Mouse (Mus musculus): Measurements from ENCODE around the gene Gm42906. TPM values are rescaled to one million over a fixed set of nuclear protein-coding genes. Genes with fewer than 3 reads are reported as not detected.

The Gm42906 gene
- total and polyA plus RNA-seq, 2 experiments from 2014 or later: not detected

GRCm38 (mm10) chr5:151367317-151367716, 60.6 kb downstream of the Gm42906 start:
- 92% methylated on average over 1 of the region's 1 CpGs for WGBS
- H3K27me3 ChIP-seq (ENCODE audit: insufficient read depth, low read length): no peaks in the 10 kb centered on the region
- H3K36me3 ChIP-seq (ENCODE audit: insufficient read depth, low read length): no peaks in the 10 kb centered on the region
- H3K4me2 ChIP-seq (ENCODE audit: low read depth, low read length): peak overlapping the region; percentile 72
- no peak for TF ChIP-seq CTCF (IDR thresholded peaks at IDR 0.05; ENCODE audit: low read depth)
- H3K4me1 ChIP-seq (ENCODE audit: insufficient read depth, low read length): no peaks in the 10 kb centered on the region; the same call in 1 of the 2 replicates
- H3K4me3 ChIP-seq (ENCODE audit: low read length): peak overlapping the region; percentile 52
- no peak for ATAC-seq
- DNase-seq (ENCODE audit: low spot score): no peak
- peak overlapping the region; percentile 98 for H3K27ac ChIP-seq
- H3K9me3 ChIP-seq (ENCODE audit: low read length): no peaks in the 10 kb centered on the region
- peak overlapping the region; percentile 73 for H3K9ac ChIP-seq (replicated peaks; ENCODE audit: low read length)

- Histone ChIP-seq H3K9ac (replicated peaks; ENCODE audit: low read length) (no peak overlapping the region), H3K27me3 (ENCODE audit: insufficient read depth, low read length) (no peaks in the 10 kb centered on the region), H3K4me2 (ENCODE audit: low read depth, low read length) (no peak overlapping the region), H3K4me1 (ENCODE audit: insufficient read depth, low read length) (no peaks in the 10 kb centered on the region; the same call in 1 of the 2 replicates), H3K36me3 (ENCODE audit: insufficient read depth, low read length) (no peaks in the 10 kb centered on the region), H3K27ac (no peak overlapping the region), H3K9me3 (ENCODE audit: low read length) (no peaks in the 10 kb centered on the region), H3K4me3 (ENCODE audit: low read length) (no peak overlapping the region)
- no peak for DNase-seq (ENCODE audit: low spot score)
- 82% methylated on average over 3 of the region's 3 CpGs for WGBS
- no peak for TF ChIP-seq CTCF (IDR thresholded peaks at IDR 0.05; ENCODE audit: low read depth)
- no peak for ATAC-seq
These were observed 64.5 kb downstream of the Gm42906 start for GRCm38 (mm10) chr5:151363343-151364000.

- Histone ChIP-seq H3K4me2 (ENCODE audit: low read depth, low read length) (no peak overlapping the region), H3K9ac (replicated peaks; ENCODE audit: low read length) (no peak overlapping the region), H3K27ac (no peak overlapping the region), H3K36me3 (ENCODE audit: insufficient read depth, low read length) (no peaks in the 10 kb centered on the region), H3K9me3 (ENCODE audit: low read length) (no peaks in the 10 kb centered on the region), H3K27me3 (ENCODE audit: insufficient read depth, low read length) (no peaks in the 10 kb centered on the region), H3K4me3 (ENCODE audit: low read length) (no peak overlapping the region), H3K4me1 (ENCODE audit: insufficient read depth, low read length) (no peaks in the 10 kb centered on the region)
- DNase-seq (ENCODE audit: low spot score): peak; percentile 15
- 68% methylated on average over 1 of the region's 1 CpGs for WGBS
- no peak for ATAC-seq
- TF ChIP-seq CTCF (IDR thresholded peaks at IDR 0.05; ENCODE audit: low read depth): no peak
These were observed 78.3 kb downstream of the Gm42906 start for GRCm38 (mm10) chr5:151349616-151350015.

GRCm38 (mm10) chr5:151348418-151348817, 79.5 kb downstream of the Gm42906 start:
- Histone ChIP-seq H3K9me3 (ENCODE audit: low read length) (no peaks in the 10 kb centered on the region), H3K9ac (replicated peaks; ENCODE audit: low read length) (no peak overlapping the region), H3K4me1 (ENCODE audit: insufficient read depth, low read length) (no peaks in the 10 kb centered on the region), H3K4me2 (ENCODE audit: low read depth, low read length) (no peak overlapping the region), H3K27me3 (ENCODE audit: insufficient read depth, low read length) (no peaks in the 10 kb centered on the region), H3K36me3 (ENCODE audit: insufficient read depth, low read length) (no peaks in the 10 kb centered on the region), H3K27ac (no peak overlapping the region), H3K4me3 (ENCODE audit: low read length) (no peak overlapping the region)
- WGBS: 73% methylated on average over 3 of the region's 3 CpGs
- no peak for TF ChIP-seq CTCF (IDR thresholded peaks at IDR 0.05; ENCODE audit: low read depth)
- DNase-seq (ENCODE audit: low spot score) (no peak), ATAC-seq (no peak)

- Histone ChIP-seq H3K4me1 (ENCODE audit: insufficient read depth, low read length) (no peaks in the 10 kb centered on the region), H3K9ac (replicated peaks; ENCODE audit: low read length) (no peak overlapping the region), H3K36me3 (ENCODE audit: insufficient read depth, low read length) (no peaks in the 10 kb centered on the region), H3K9me3 (ENCODE audit: low read length) (no peaks in the 10 kb centered on the region), H3K27ac (no peak overlapping the region), H3K4me3 (ENCODE audit: low read length) (no peak overlapping the region), H3K4me2 (ENCODE audit: low read depth, low read length) (no peak overlapping the region), H3K27me3 (ENCODE audit: insufficient read depth, low read length) (no peaks in the 10 kb centered on the region)
- TF ChIP-seq CTCF (IDR thresholded peaks at IDR 0.05; ENCODE audit: low read depth): no peak
- ATAC-seq: no peak
- 86% methylated on average over 8 of the region's 8 CpGs for WGBS
- no peak for DNase-seq (ENCODE audit: low spot score)
These were observed 81.3 kb downstream of the Gm42906 start for GRCm38 (mm10) chr5:151346626-151347025.

GRCm38 (mm10) chr5:151344737-151345136, 83.2 kb downstream of the Gm42906 start:
- H3K9me3 ChIP-seq (ENCODE audit: low read length): no peaks in the 10 kb centered on the region
- no peak for TF ChIP-seq CTCF (IDR thresholded peaks at IDR 0.05; ENCODE audit: low read depth)
- no peak overlapping the region for H3K27ac ChIP-seq
- DNase-seq (ENCODE audit: low spot score) (no peak), ATAC-seq (no peak)
- H3K4me3 ChIP-seq (ENCODE audit: low read length): no peak overlapping the region
- H3K27me3 ChIP-seq (ENCODE audit: insufficient read depth, low read length): no peaks in the 10 kb centered on the region
- no peaks in the 10 kb centered on the region for H3K36me3 ChIP-seq (ENCODE audit: insufficient read depth, low read length)
- no peak overlapping the region for H3K9ac ChIP-seq (replicated peaks; ENCODE audit: low read length)
- 77% methylated on average over 4 of the region's 4 CpGs for WGBS
- no peak overlapping the region for H3K4me2 ChIP-seq (ENCODE audit: low read depth, low read length)
- H3K4me1 ChIP-seq (ENCODE audit: insufficient read depth, low read length): no peaks in the 10 kb centered on the region

GRCm38 (mm10) chr5:151333686-151334085, 94.3 kb downstream of the Gm42906 start:
- Histone ChIP-seq H3K27ac (no peak overlapping the region), H3K27me3 (ENCODE audit: insufficient read depth, low read length) (no peaks in the 10 kb centered on the region), H3K4me1 (ENCODE audit: insufficient read depth, low read length) (no peaks in the 10 kb centered on the region), H3K9me3 (ENCODE audit: low read length) (no peaks in the 10 kb centered on the region), H3K4me2 (ENCODE audit: low read depth, low read length) (no peak overlapping the region), H3K4me3 (ENCODE audit: low read length) (no peak overlapping the region), H3K9ac (replicated peaks; ENCODE audit: low read length) (no peak overlapping the region), H3K36me3 (ENCODE audit: insufficient read depth, low read length) (no peaks in the 10 kb centered on the region)
- TF ChIP-seq CTCF (IDR thresholded peaks at IDR 0.05; ENCODE audit: low read depth): no peak
- DNase-seq (ENCODE audit: low spot score) (no peak), ATAC-seq (no peak)
